Mouse (Mus musculus): ENCODE measurements around the gene Stx8. TPM values are rescaled to one million over a fixed set of nuclear protein-coding genes. Genes with fewer than 3 reads are reported as not detected.

The Stx8 gene
- polyA plus RNA-seq, 1 experiment from 2014 or later, result 52.4 TPM

- H3K4me2 ChIP-seq, result no peak overlapping the region
- H3K4me1 ChIP-seq, result peaks cover 29% of the 10 kb centered on the region
- no peak overlapping the region for H3K4me3 ChIP-seq (replicated peaks)
- no peak overlapping the region for H3K9ac ChIP-seq
- ATAC-seq (replicated peaks; ENCODE audit: low FRiP score), result no peak
- no peaks in the 10 kb centered on the region for H3K36me3 ChIP-seq
- no peak overlapping the region for H3K27ac ChIP-seq
- 55% methylated on average over 8 of the region's 8 CpGs for WGBS
- H3K27me3 ChIP-seq, result no peaks in the 10 kb centered on the region
- H3K9me3 ChIP-seq (replicated peaks), result no peaks in the 10 kb centered on the region
Observed at GRCm38 (mm10) chr11:68142296-68142695, 176.3 kb downstream of the Stx8 start.

- H3K36me3 ChIP-seq, result no peaks in the 10 kb centered on the region
- H3K9me3 ChIP-seq (replicated peaks), result no peaks in the 10 kb centered on the region
- no peak overlapping the region for H3K9ac ChIP-seq
- no peak overlapping the region for H3K4me3 ChIP-seq (replicated peaks)
- H3K4me2 ChIP-seq, result no peak overlapping the region
- H3K27me3 ChIP-seq, result no peaks in the 10 kb centered on the region
- H3K4me1 ChIP-seq, result peaks cover 20% of the 10 kb centered on the region
- no peak for ATAC-seq (replicated peaks; ENCODE audit: low FRiP score)
- WGBS, result 50% methylated on average over 13 of the region's 13 CpGs
- H3K27ac ChIP-seq, result no peak overlapping the region
Observed at GRCm38 (mm10) chr11:68144235-68145065, 178.5 kb downstream of the Stx8 start.

- H3K27me3 ChIP-seq, result no peaks in the 10 kb centered on the region
- no peaks in the 10 kb centered on the region for H3K36me3 ChIP-seq
- H3K4me2 ChIP-seq, result no peak overlapping the region
- no peak overlapping the region for H3K9ac ChIP-seq
- no peaks in the 10 kb centered on the region for H3K9me3 ChIP-seq (replicated peaks)
- ATAC-seq (replicated peaks; ENCODE audit: low FRiP score), result no peak
- H3K4me1 ChIP-seq, result peaks cover 20% of the 10 kb centered on the region
- H3K27ac ChIP-seq, result no peak overlapping the region
- WGBS, result 41% methylated on average over 13 of the region's 13 CpGs
- H3K4me3 ChIP-seq (replicated peaks), result no peak overlapping the region
Observed at GRCm38 (mm10) chr11:68145066-68145585, 179.1 kb downstream of the Stx8 start.

- Histone ChIP-seq H3K9me3 (replicated peaks) (no peaks in the 10 kb centered on the region), H3K4me3 (replicated peaks) (no peak overlapping the region), H3K4me1 (peaks cover 20% of the 10 kb centered on the region), H3K27me3 (no peaks in the 10 kb centered on the region), H3K27ac (no peak overlapping the region), H3K9ac (no peak overlapping the region), H3K36me3 (no peaks in the 10 kb centered on the region), H3K4me2 (no peak overlapping the region)
- ATAC-seq (replicated peaks; ENCODE audit: low FRiP score), result no peak
- 36% methylated on average over 17 of the region's 17 CpGs for WGBS
Observed at GRCm38 (mm10) chr11:68145586-68146455, 179.8 kb downstream of the Stx8 start.

GRCm38 (mm10) chr11:68146456-68146851, 180.5 kb downstream of the Stx8 start:
- WGBS, result 73% methylated on average over 4 of the region's 4 CpGs
- H3K4me2 ChIP-seq, result no peak overlapping the region
- H3K27ac ChIP-seq, result no peak overlapping the region
- H3K36me3 ChIP-seq, result no peaks in the 10 kb centered on the region
- H3K4me1 ChIP-seq, result peaks cover 26% of the 10 kb centered on the region
- no peak overlapping the region for H3K4me3 ChIP-seq (replicated peaks)
- no peaks in the 10 kb centered on the region for H3K27me3 ChIP-seq
- ATAC-seq (replicated peaks; ENCODE audit: low FRiP score), result no peak
- H3K9me3 ChIP-seq (replicated peaks), result no peaks in the 10 kb centered on the region
- H3K9ac ChIP-seq, result no peak overlapping the region

- no peak overlapping the region for H3K4me2 ChIP-seq
- no peaks in the 10 kb centered on the region for H3K27me3 ChIP-seq
- no peak for ATAC-seq (replicated peaks; ENCODE audit: low FRiP score)
- H3K4me1 ChIP-seq, result peaks cover 7% of the 10 kb centered on the region
- WGBS, result 49% methylated on average over 2 of the region's 2 CpGs
- no peaks in the 10 kb centered on the region for H3K9me3 ChIP-seq (replicated peaks)
- no peak overlapping the region for H3K27ac ChIP-seq
- H3K9ac ChIP-seq, result no peak overlapping the region
- no peak overlapping the region for H3K4me3 ChIP-seq (replicated peaks)
- no peaks in the 10 kb centered on the region for H3K36me3 ChIP-seq
Observed at GRCm38 (mm10) chr11:68150938-68151337, 184.9 kb downstream of the Stx8 start.

- Histone ChIP-seq H3K4me1 (peaks cover 5% of the 10 kb centered on the region; the same call in 1 of the 2 replicates), H3K27me3 (no peaks in the 10 kb centered on the region), H3K27ac (no peak overlapping the region), H3K4me2 (no peak overlapping the region), H3K4me3 (replicated peaks) (no peak overlapping the region), H3K9ac (no peak overlapping the region), H3K9me3 (replicated peaks) (no peaks in the 10 kb centered on the region), H3K36me3 (no peaks in the 10 kb centered on the region)
- no peak for ATAC-seq (replicated peaks; ENCODE audit: low FRiP score)
Observed at GRCm38 (mm10) chr11:68155821-68156220, 189.8 kb downstream of the Stx8 start.

GRCm38 (mm10) chr11:68158166-68158565, 192.2 kb downstream of the Stx8 start:
- Histone ChIP-seq H3K9me3 (replicated peaks) (no peaks in the 10 kb centered on the region), H3K27ac (no peak overlapping the region), H3K36me3 (no peaks in the 10 kb centered on the region), H3K4me2 (no peak overlapping the region), H3K9ac (no peak overlapping the region), H3K4me3 (replicated peaks) (no peak overlapping the region), H3K4me1 (no peaks in the 10 kb centered on the region), H3K27me3 (no peaks in the 10 kb centered on the region)
- 89% methylated on average over 3 of the region's 3 CpGs for WGBS
- no peak for ATAC-seq (replicated peaks; ENCODE audit: low FRiP score)

- H3K27me3 ChIP-seq, result no peaks in the 10 kb centered on the region
- ATAC-seq (replicated peaks; ENCODE audit: low FRiP score), result no peak
- no peak overlapping the region for H3K9ac ChIP-seq
- H3K4me3 ChIP-seq (replicated peaks), result no peak overlapping the region
- no peaks in the 10 kb centered on the region for H3K36me3 ChIP-seq
- WGBS, result 82% methylated on average over 4 of the region's 4 CpGs
- H3K27ac ChIP-seq, result no peak overlapping the region
- H3K4me2 ChIP-seq, result no peak overlapping the region
- no peaks in the 10 kb centered on the region for H3K9me3 ChIP-seq (replicated peaks)
- no peaks in the 10 kb centered on the region for H3K4me1 ChIP-seq
Observed at GRCm38 (mm10) chr11:68159867-68160266, 193.9 kb downstream of the Stx8 start.

GRCm38 (mm10) chr11:68164408-68164807, 198.4 kb downstream of the Stx8 start:
- no peaks in the 10 kb centered on the region for H3K36me3 ChIP-seq
- H3K9me3 ChIP-seq (replicated peaks), result no peaks in the 10 kb centered on the region
- no peak overlapping the region for H3K27ac ChIP-seq
- no peak for ATAC-seq (replicated peaks; ENCODE audit: low FRiP score)
- no peak overlapping the region for H3K4me2 ChIP-seq
- peaks cover 14% of the 10 kb centered on the region for H3K4me1 ChIP-seq
- WGBS, result 91% methylated on average over 5 of the region's 5 CpGs
- no peaks in the 10 kb centered on the region for H3K27me3 ChIP-seq
- no peak overlapping the region for H3K9ac ChIP-seq
- H3K4me3 ChIP-seq (replicated peaks), result no peak overlapping the region

- Histone ChIP-seq H3K36me3 (no peaks in the 10 kb centered on the region), H3K4me2 (no peak overlapping the region), H3K9me3 (replicated peaks) (no peaks in the 10 kb centered on the region), H3K9ac (no peak overlapping the region), H3K27me3 (no peaks in the 10 kb centered on the region), H3K27ac (no peak overlapping the region), H3K4me1 (peaks cover 14% of the 10 kb centered on the region), H3K4me3 (replicated peaks) (no peak overlapping the region)
- no peak for ATAC-seq (replicated peaks; ENCODE audit: low FRiP score)
- 50% methylated on average over 4 of the region's 4 CpGs for WGBS
Observed at GRCm38 (mm10) chr11:68168427-68168826, 202.4 kb downstream of the Stx8 start.

GRCm38 (mm10) chr11:68171973-68172647, 206.1 kb downstream of the Stx8 start:
- Histone ChIP-seq H3K27me3 (no peaks in the 10 kb centered on the region), H3K9ac (no peak overlapping the region), H3K9me3 (replicated peaks) (no peaks in the 10 kb centered on the region), H3K4me2 (no peak overlapping the region), H3K4me1 (peaks cover 14% of the 10 kb centered on the region), H3K36me3 (no peaks in the 10 kb centered on the region), H3K4me3 (replicated peaks) (no peak overlapping the region), H3K27ac (no peak overlapping the region)
- 77% methylated on average over 7 of the region's 7 CpGs for WGBS
- ATAC-seq (replicated peaks; ENCODE audit: low FRiP score), result no peak

Measured in kidney, embryonic 15.5 days (tissue).